Mouse (Mus musculus) forebrain, embryonic 13.5 days (tissue): ENCODE measurements around the gene Chil6. TPM values are rescaled to one million over a fixed set of nuclear protein-coding genes. Genes with fewer than 3 reads are reported as not detected.

Source experiments
- ATAC-seq: fragments of 200-750 bp; cut with Nextera tagmentation; 2 replicates; pipeline ENCODE4 v1.8.0; 2017
- H3K27ac ChIP-seq: fragments of 300-500 bp; sonication (generic); 2 replicates; pipeline ENCODE4 v1.5.1; 2015; ENCODE audit warnings: inconsistent platforms, mild to moderate bottlenecking, moderate library complexity
- H3K27me3 ChIP-seq: fragments of 300-500 bp; sonication (generic); 2 replicates; pipeline ENCODE4 v1.6.1; 2015; ENCODE audit warnings: mild to moderate bottlenecking, inconsistent platforms
- H3K36me3 ChIP-seq: fragments of 300-500 bp; sonication (generic); 2 replicates; pipeline ENCODE4 v1.6.1; 2015; ENCODE audit warnings: mild to moderate bottlenecking, inconsistent platforms; ENCODE audit not compliant: poor library complexity, severe bottlenecking
- H3K4me1 ChIP-seq: fragments of 300-500 bp; sonication (generic); 2 replicates; pipeline ENCODE4 v1.6.1; 2015; ENCODE audit warnings: inconsistent platforms
- H3K4me2 ChIP-seq: fragments of 300-500 bp; sonication (generic); 2 replicates; pipeline ENCODE4 v1.6.1; 2015; ENCODE audit warnings: inconsistent platforms, mild to moderate bottlenecking, moderate library complexity
- H3K4me3 ChIP-seq: fragments of 300-500 bp; sonication (generic); 2 replicates; pipeline ENCODE4 v1.5.1; 2015; ENCODE audit warnings: mild to moderate bottlenecking, inconsistent platforms
- H3K9ac ChIP-seq: fragments of 300-500 bp; sonication (generic); 2 replicates; pipeline ENCODE4 v1.6.1; 2015; ENCODE audit warnings: mild to moderate bottlenecking, inconsistent platforms
- H3K9me3 ChIP-seq: fragments of 300-500 bp; sonication (generic); replicated peaks from 2 replicates; pipeline ENCODE4 v1.6.1; 2016; ENCODE audit warnings: inconsistent platforms
- WGBS: fragments of 180-500 bp; shearing (Covaris S2); methylation state at CpG from one replicate; pipeline ENCODE4 v1.1.7; 2015; 5-methylcytosine and 5-hydroxymethylcytosine counted together
- polyA plus RNA-seq: library from polyadenylated mRNA; unstranded; fragments of >200 nt; fragmentation: Nextera tagmentation; extraction: Ambion mirVana; gene quantifications from 2 replicates; pipeline ENCODE4 v1.2.1, GENCODE M21; 2015

The Chil6 gene
- not detected in 2 replicates for polyA plus RNA-seq

GRCm38 (mm10) chr3:106406082-106406481 is at the start of gene Chil6:
Gene Chil6, minus strand, starts transcription at chr3:106406182.
- Histone ChIP-seq H3K4me3 (no peak within 1 kb of the TSS), H3K36me3 (no peaks in the 10 kb centered on the region), H3K27me3 (no peaks in the 10 kb centered on the region), H3K27ac (no peak within 1 kb of the TSS), H3K9ac (no peak within 1 kb of the TSS), H3K4me2 (no peak within 1 kb of the TSS), H3K9me3 (no peaks in the 10 kb centered on the region), H3K4me1 (no peaks in the 10 kb centered on the region)
- ATAC-seq, result no peak

GRCm38 (mm10) chr3:106452616-106453015 is 46.6 kb upstream of the Chil6 start:
- Histone ChIP-seq H3K4me3 (no peak overlapping the region), H3K36me3 (no peaks in the 10 kb centered on the region), H3K9ac (no peak overlapping the region), H3K27me3 (no peaks in the 10 kb centered on the region), H3K9me3 (no peaks in the 10 kb centered on the region), H3K4me2 (no peak overlapping the region), H3K4me1 (no peaks in the 10 kb centered on the region), H3K27ac (no peak overlapping the region)
- ATAC-seq, result no peak
- WGBS, result 80% methylated on average over 4 of the region's 4 CpGs

GRCm38 (mm10) chr3:106449567-106449966 is 43.6 kb upstream of the Chil6 start:
- no peaks in the 10 kb centered on the region for H3K9me3 ChIP-seq
- ATAC-seq, result no peak
- 72% methylated on average over 4 of the region's 4 CpGs for WGBS
- H3K27me3 ChIP-seq, result no peaks in the 10 kb centered on the region
- H3K4me1 ChIP-seq, result no peaks in the 10 kb centered on the region
- H3K4me2 ChIP-seq, result no peak overlapping the region
- no peak overlapping the region for H3K4me3 ChIP-seq
- H3K9ac ChIP-seq, result no peak overlapping the region
- H3K36me3 ChIP-seq, result no peaks in the 10 kb centered on the region
- H3K27ac ChIP-seq, result no peak overlapping the region

- Histone ChIP-seq H3K4me2 (no peak overlapping the region), H3K9me3 (no peaks in the 10 kb centered on the region), H3K9ac (no peak overlapping the region), H3K27ac (no peak overlapping the region), H3K4me1 (no peaks in the 10 kb centered on the region), H3K36me3 (no peaks in the 10 kb centered on the region), H3K4me3 (no peak overlapping the region), H3K27me3 (no peaks in the 10 kb centered on the region)
- ATAC-seq, result no peak
These were observed 43.0 kb upstream of the Chil6 start for GRCm38 (mm10) chr3:106448995-106449394.

GRCm38 (mm10) chr3:106448571-106448970 is 42.6 kb upstream of the Chil6 start:
- Histone ChIP-seq H3K9ac (no peak overlapping the region), H3K27ac (no peak overlapping the region), H3K36me3 (no peaks in the 10 kb centered on the region), H3K4me3 (no peak overlapping the region), H3K4me2 (no peak overlapping the region), H3K9me3 (no peaks in the 10 kb centered on the region), H3K4me1 (no peaks in the 10 kb centered on the region), H3K27me3 (no peaks in the 10 kb centered on the region)
- peak; percentile 91 for ATAC-seq

Other genes with a start within 250 kb of the Chil6 start
- gene Chil3, start 238.6 kb downstream of the Chil6 start, polyA plus RNA-seq, result not detected in 2 replicates
- not detected in 2 replicates for gene Chil4, start 186.7 kb downstream of the Chil6 start, polyA plus RNA-seq
- gene Dennd2d, start 76.2 kb upstream of the Chil6 start, polyA plus RNA-seq, result 0.25 and 0.55 TPM in 2 replicates
- 41.0 and 42.6 TPM in 2 replicates for gene Dram2, start 141.6 kb upstream of the Chil6 start, polyA plus RNA-seq
- 35.8 and 38.5 TPM in 2 replicates for gene Cept1, start 141.6 kb upstream of the Chil6 start, polyA plus RNA-seq